ENCODE assay signal across 11 mouse cellular contexts in the genomic region with DNA sequence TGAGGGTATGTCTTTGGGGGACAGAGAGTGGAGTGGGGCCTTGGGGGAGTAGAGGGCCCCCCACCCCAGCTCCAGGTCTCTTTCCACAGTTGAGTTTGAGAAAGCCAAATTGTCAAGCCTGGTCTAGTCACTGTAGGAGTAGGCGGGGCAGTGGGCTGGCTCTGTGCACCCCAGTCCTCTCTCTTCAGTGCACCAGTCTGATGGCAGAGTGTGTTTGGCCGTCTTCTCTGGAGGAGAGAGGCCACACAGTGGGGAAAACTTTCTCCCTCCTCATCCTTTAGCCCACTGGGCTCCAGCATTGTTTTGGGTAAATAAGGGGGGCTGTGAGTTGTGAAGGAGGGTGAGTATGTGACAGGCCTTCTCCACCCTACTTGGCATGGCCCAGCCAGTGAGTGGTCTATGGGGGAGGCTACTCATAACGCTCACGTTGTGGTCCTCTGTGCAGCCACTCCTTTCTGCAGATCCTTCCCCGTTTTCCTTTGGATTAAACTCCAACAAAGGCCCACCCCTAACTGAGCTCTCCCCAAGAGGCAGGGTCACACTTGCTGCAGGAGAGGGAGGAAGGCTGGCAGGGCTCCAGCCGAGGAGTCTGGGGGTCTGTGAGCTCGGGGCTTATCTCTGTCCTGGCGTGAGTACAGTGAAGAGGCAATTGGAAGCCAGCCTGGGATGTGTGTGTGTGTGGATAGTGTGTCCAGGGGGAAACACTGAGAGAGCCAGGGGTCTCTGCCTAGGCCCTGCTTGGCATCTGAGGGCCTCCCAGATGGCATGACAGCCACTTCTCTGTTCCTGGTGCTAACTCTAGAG. TPM values are rescaled to one million over a fixed set of nuclear protein-coding genes. Genes with fewer than 3 reads are reported as not detected.
DNase-seq lines count a peak whose midpoint lies in the region; ATAC-seq lines count a peak whose summit lies in the region.
"Had no signal": no experiment of that assay in that cellular context is flagged by ENCODE, and none has a peak within 500 bp of the region (broad histone marks: within the 10 kb centered on the region; RNA-seq: fewer than 3 reads in every experiment).

No protein-coding gene starts in this region.

- no peak for DNase-seq in embryonic facial prominence, embryonic 10.5 days (ENCODE audit: low spot score)
- no peak for DNase-seq in hindbrain, embryonic 10.5 days (ENCODE audit: low spot score)
- peak; percentile 33 for DNase-seq in lung, postnatal 10 days
- DNase-seq in lung, adult 18-20 months = no peak
- DNase-seq in embryo, embryonic 9.5 days (ENCODE audit: extremely low spot score) = no peak
- DNase-seq: adrenal gland, postnatal 36 days; cerebellum, adult 18-20 months had no signal

- H3K27me3 ChIP-seq in embryonic facial prominence, embryonic 12.5 days = no peaks in the 10 kb centered on the region
- H3K27me3 ChIP-seq in embryonic facial prominence, embryonic 10.5 days (replicated peaks; ENCODE audit: low read depth, poor library complexity, severe bottlenecking) = no peaks in the 10 kb centered on the region
- no peaks in the 10 kb centered on the region for H3K27me3 ChIP-seq in hindbrain, embryonic 12.5 days
- no peaks in the 10 kb centered on the region for H3K27me3 ChIP-seq in hindbrain, embryonic 10.5 days (ENCODE audit: insufficient read depth, poor library complexity, severe bottlenecking)
- H3K27me3 ChIP-seq in stomach, embryonic 16.5 days (ENCODE audit: control insufficient read depth, insufficient read depth, low read length) = no peaks in the 10 kb centered on the region

- no peak overlapping the region for H3K9ac ChIP-seq in embryonic facial prominence, embryonic 12.5 days
- no peak overlapping the region for H3K9ac ChIP-seq in hindbrain, embryonic 12.5 days
- H3K9ac ChIP-seq in stomach, embryonic 16.5 days (ENCODE audit: low read length) = no peak overlapping the region

- no peaks in the 10 kb centered on the region for H3K9me3 ChIP-seq in embryonic facial prominence, embryonic 12.5 days
- no peaks in the 10 kb centered on the region for H3K9me3 ChIP-seq in embryonic facial prominence, embryonic 10.5 days
- no peaks in the 10 kb centered on the region for H3K9me3 ChIP-seq in hindbrain, embryonic 12.5 days (replicated peaks)
- no peaks in the 10 kb centered on the region for H3K9me3 ChIP-seq in hindbrain, embryonic 10.5 days
- H3K9me3 ChIP-seq in stomach, embryonic 16.5 days (replicated peaks; ENCODE audit: control insufficient read depth, low read length) = no peaks in the 10 kb centered on the region

- no peak overlapping the region for H3K4me3 ChIP-seq in embryonic facial prominence, embryonic 12.5 days
- H3K4me3 ChIP-seq in embryonic facial prominence, embryonic 10.5 days = no peak overlapping the region
- H3K4me3 ChIP-seq in hindbrain, embryonic 12.5 days = no peak overlapping the region
- no peak overlapping the region for H3K4me3 ChIP-seq in hindbrain, embryonic 10.5 days
- H3K4me3 ChIP-seq in stomach, embryonic 16.5 days (replicated peaks; ENCODE audit: low read length) = no peak overlapping the region
- H3K4me3 ChIP-seq: myocyte had no signal

- no peak for ATAC-seq in embryonic facial prominence, embryonic 12.5 days (ENCODE audit: insufficient number of reproducible peaks, insufficient read depth, low FRiP score, low TSS enrichment)
- no peak for ATAC-seq in hindbrain, embryonic 12.5 days (ENCODE audit: low FRiP score)
- ATAC-seq in stomach, embryonic 16.5 days (ENCODE audit: insufficient read depth, low FRiP score) = peak; percentile 47; the same call in 1 of the 2 replicates

- 0 out of 2 replicates have a peak overlapping the region, but pooled peaks have one; percentile 0 for H3K27ac ChIP-seq in embryonic facial prominence, embryonic 12.5 days
- no peak overlapping the region for H3K27ac ChIP-seq in embryonic facial prominence, embryonic 10.5 days (replicated peaks)
- peak overlapping the region; percentile 7; the same call in 1 of the 2 replicates for H3K27ac ChIP-seq in hindbrain, embryonic 12.5 days
- H3K27ac ChIP-seq in hindbrain, embryonic 10.5 days = no peak overlapping the region
- H3K27ac ChIP-seq in stomach, embryonic 16.5 days (ENCODE audit: low read length) = no peak overlapping the region; the same call in 1 of the 2 replicates

- H3K4me2 ChIP-seq in embryonic facial prominence, embryonic 12.5 days (replicated peaks) = no peak overlapping the region
- H3K4me2 ChIP-seq in hindbrain, embryonic 12.5 days (replicated peaks) = no peak overlapping the region
- H3K4me2 ChIP-seq in stomach, embryonic 16.5 days (ENCODE audit: low read depth, low read length) = no peak overlapping the region

- peaks cover 5% of the 10 kb centered on the region; the same call in 1 of the 2 replicates for H3K4me1 ChIP-seq in embryonic facial prominence, embryonic 12.5 days
- peaks cover 19% of the 10 kb centered on the region for H3K4me1 ChIP-seq in embryonic facial prominence, embryonic 10.5 days
- H3K4me1 ChIP-seq in hindbrain, embryonic 12.5 days = peaks cover 20% of the 10 kb centered on the region
- peaks cover 14% of the 10 kb centered on the region for H3K4me1 ChIP-seq in hindbrain, embryonic 10.5 days (replicated peaks)
- peaks cover 5% of the 10 kb centered on the region; the same call in 1 of the 2 replicates for H3K4me1 ChIP-seq in stomach, embryonic 16.5 days (ENCODE audit: control insufficient read depth, insufficient read depth, low read length)

- peaks cover 57% of the 10 kb centered on the region for H3K36me3 ChIP-seq in embryonic facial prominence, embryonic 12.5 days
- H3K36me3 ChIP-seq in embryonic facial prominence, embryonic 10.5 days (replicated peaks) = peaks cover 94% of the 10 kb centered on the region
- no peaks in the 10 kb centered on the region; the same call in 1 of the 2 replicates for H3K36me3 ChIP-seq in hindbrain, embryonic 12.5 days
- H3K36me3 ChIP-seq in hindbrain, embryonic 10.5 days = peaks cover 30% of the 10 kb centered on the region
- no peaks in the 10 kb centered on the region for H3K36me3 ChIP-seq in stomach, embryonic 16.5 days (ENCODE audit: control insufficient read depth, insufficient read depth, low read length)

- 72% methylated on average over 8 of the region's 8 CpGs for WGBS in embryonic facial prominence, embryonic 12.5 days
- whole genome bisulfite sequencing in embryonic facial prominence, embryonic 10.5 days = 66% methylated on average over 8 of the region's 8 CpGs
- WGBS in hindbrain, embryonic 12.5 days = 63% methylated on average over 8 of the region's 8 CpGs
- 71% methylated on average over 8 of the region's 8 CpGs for WGBS in hindbrain, embryonic 10.5 days
- WGBS in stomach, embryonic 16.5 days = 43% methylated on average over 8 of the region's 8 CpGs

RNA-seq across cellular contexts. Expression of a gene that starts 41.6 kb away (rescaled TPM):
- polyA plus RNA-seq in embryonic facial prominence, embryonic 12.5 days (2016; fragmentation: Nextera tagmentation; extraction: Ambion mirVana) = 35.3 and 38.5 TPM in 2 replicates
- polyA plus RNA-seq in embryonic facial prominence, embryonic 10.5 days (2016; fragmentation: Nextera tagmentation; extraction: Ambion mirVana) = 26.9 and 27.6 TPM in 2 replicates
- polyA plus RNA-seq in hindbrain, embryonic 12.5 days (2016; fragmentation: Nextera tagmentation; extraction: Ambion mirVana) = 20.9 and 21.5 TPM in 2 replicates
- polyA plus RNA-seq in hindbrain, embryonic 10.5 days (2016; fragmentation: Nextera tagmentation; extraction: Ambion mirVana) = 19.7 and 19.8 TPM in 2 replicates
- 12.7 and 13.4 TPM in 2 replicates for polyA plus RNA-seq in stomach, embryonic 16.5 days (2015; fragmentation: Nextera tagmentation; extraction: Ambion mirVana)

Comparison
In these comparisons a context has a peak if more than half of its experiments do, and no peak if none do; other contexts are left out.
1. H3K27ac ChIP-seq: peak in embryonic facial prominence, embryonic 12.5 days (single experiment) and hindbrain, embryonic 12.5 days (single experiment); none in embryonic facial prominence, embryonic 10.5 days (single experiment), hindbrain, embryonic 10.5 days (single experiment) and stomach, embryonic 16.5 days (single experiment).